Mouse (Mus musculus) intestine, embryonic 15.5 days (tissue): ENCODE measurements around the gene Mrpl55. TPM values are rescaled to one million over a fixed set of nuclear protein-coding genes. Genes with fewer than 3 reads are reported as not detected.

Experiments used
- ATAC-seq: fragments of 200-750 bp; cut with Nextera tagmentation; 2 replicates; pipeline ENCODE4 v1.8.0; 2017; ENCODE audit warnings: moderate TSS enrichment, moderate library complexity
- H3K27ac ChIP-seq: fragments of 300-500 bp; sonication (generic); 2 replicates; pipeline ENCODE4 v1.5.1; 2015; ENCODE audit warnings: mild to moderate bottlenecking, inconsistent platforms
- H3K27me3 ChIP-seq: fragments of 300-500 bp; sonication (generic); replicated peaks from 2 replicates; pipeline ENCODE4 v1.6.1; 2015; ENCODE audit warnings: inconsistent platforms
- H3K36me3 ChIP-seq: fragments of 300-500 bp; sonication (generic); 2 replicates; pipeline ENCODE4 v1.6.1; 2015; ENCODE audit warnings: inconsistent platforms
- H3K4me1 ChIP-seq: fragments of 300-500 bp; sonication (generic); replicated peaks from 2 replicates; pipeline ENCODE4 v1.6.1; 2015; ENCODE audit warnings: inconsistent platforms
- H3K4me2 ChIP-seq: fragments of 300-500 bp; sonication (generic); replicated peaks from 2 replicates; pipeline ENCODE4 v1.6.1; 2015; ENCODE audit warnings: mild to moderate bottlenecking, inconsistent platforms
- H3K4me3 ChIP-seq: fragments of 300-500 bp; sonication (generic); replicated peaks from 2 replicates; pipeline ENCODE4 v1.5.1; 2015; ENCODE audit warnings: inconsistent platforms
- H3K9ac ChIP-seq: fragments of 300-500 bp; sonication (generic); 2 replicates; pipeline ENCODE4 v1.6.1; 2015; ENCODE audit warnings: inconsistent platforms
- H3K9me3 ChIP-seq: fragments of 300-500 bp; sonication (generic); 2 replicates; pipeline ENCODE4 v1.6.1; 2016; ENCODE audit warnings: inconsistent platforms
- WGBS: fragments of 180-500 bp; shearing (Covaris S2); methylation state at CpG from one replicate; pipeline ENCODE4 v1.1.7; 2015; 5-methylcytosine and 5-hydroxymethylcytosine counted together
- polyA plus RNA-seq: library from polyadenylated mRNA; unstranded; fragments of >200 nt; fragmentation: Nextera tagmentation; extraction: Ambion mirVana; gene quantifications from 2 replicates; pipeline ENCODE4 v1.2.1, GENCODE M21; 2015

Gene Mrpl55
- polyA plus RNA-seq, 1 experiment from 2014 or later, result 101 TPM

- no peak overlapping the region for H3K27ac ChIP-seq
- no peak; the same call in 1 of the 2 replicates for ATAC-seq
- 0 out of 2 replicates have a peak, but pooled peaks cover 3% of the 10 kb centered on the region for H3K27me3 ChIP-seq
- 59% methylated on average over 4 of the region's 4 CpGs for WGBS
- no peak overlapping the region for H3K4me2 ChIP-seq
- no peaks in the 10 kb centered on the region for H3K36me3 ChIP-seq
- H3K4me1 ChIP-seq, result no peaks in the 10 kb centered on the region
- no peaks in the 10 kb centered on the region for H3K9me3 ChIP-seq
- H3K4me3 ChIP-seq, result no peak overlapping the region
- no peak overlapping the region for H3K9ac ChIP-seq
Measured at GRCm38 (mm10) chr11:59239428-59239785, 37.1 kb downstream of the Mrpl55 start.

- Histone ChIP-seq H3K4me2 (no peak overlapping the region), H3K9me3 (no peaks in the 10 kb centered on the region), H3K27ac (no peak overlapping the region), H3K4me1 (no peaks in the 10 kb centered on the region), H3K27me3 (0 out of 2 replicates have a peak, but pooled peaks cover 3% of the 10 kb centered on the region), H3K4me3 (no peak overlapping the region), H3K9ac (no peak overlapping the region), H3K36me3 (no peaks in the 10 kb centered on the region)
- no peak for ATAC-seq
- 81% methylated on average over 4 of the region's 4 CpGs for WGBS
Measured at GRCm38 (mm10) chr11:59239796-59240195, 37.5 kb downstream of the Mrpl55 start.

- H3K27ac ChIP-seq, result no peak overlapping the region
- H3K4me1 ChIP-seq, result no peaks in the 10 kb centered on the region
- H3K4me3 ChIP-seq, result no peak overlapping the region
- H3K9me3 ChIP-seq, result no peaks in the 10 kb centered on the region
- no peak overlapping the region for H3K9ac ChIP-seq
- no peak for ATAC-seq
- H3K36me3 ChIP-seq, result no peaks in the 10 kb centered on the region
- no peak overlapping the region for H3K4me2 ChIP-seq
- H3K27me3 ChIP-seq, result 0 out of 2 replicates have a peak, but pooled peaks cover 3% of the 10 kb centered on the region
- WGBS, result 19% methylated on average over 3 of the region's 3 CpGs
Measured at GRCm38 (mm10) chr11:59241841-59242240, 39.6 kb downstream of the Mrpl55 start.

- H3K36me3 ChIP-seq, result no peaks in the 10 kb centered on the region
- H3K9ac ChIP-seq, result no peak overlapping the region
- no peak overlapping the region for H3K4me2 ChIP-seq
- WGBS, result 12% methylated on average over 6 of the region's 6 CpGs
- no peak for ATAC-seq
- no peak overlapping the region for H3K27ac ChIP-seq
- H3K9me3 ChIP-seq, result no peaks in the 10 kb centered on the region
- H3K27me3 ChIP-seq, result 0 out of 2 replicates have a peak, but pooled peaks cover 3% of the 10 kb centered on the region
- no peaks in the 10 kb centered on the region for H3K4me1 ChIP-seq
- H3K4me3 ChIP-seq, result no peak overlapping the region
Measured at GRCm38 (mm10) chr11:59243856-59244255, 41.6 kb downstream of the Mrpl55 start.

GRCm38 (mm10) chr11:59248101-59248500, 45.8 kb downstream of the Mrpl55 start:
- H3K4me3 ChIP-seq, result no peak overlapping the region
- H3K4me2 ChIP-seq, result no peak overlapping the region
- 60% methylated on average over 10 of the region's 10 CpGs for WGBS
- peaks cover 5% of the 10 kb centered on the region; the same call in 1 of the 2 replicates for H3K27me3 ChIP-seq
- H3K9me3 ChIP-seq, result no peaks in the 10 kb centered on the region
- H3K9ac ChIP-seq, result no peak overlapping the region
- H3K27ac ChIP-seq, result no peak overlapping the region
- no peaks in the 10 kb centered on the region for H3K4me1 ChIP-seq
- no peaks in the 10 kb centered on the region for H3K36me3 ChIP-seq
- no peak for ATAC-seq

Other genes starting within 250 kb of the Mrpl55 start
- gene Hist3h2a, start 247.8 kb upstream of the Mrpl55 start, polyA plus RNA-seq, result 27.2 and 28.3 TPM in 2 replicates
- 0.16 and 0.35 TPM in 2 replicates for gene Trim17, start 247.8 kb upstream of the Mrpl55 start, polyA plus RNA-seq
- gene Trim11, start 224.4 kb upstream of the Mrpl55 start, polyA plus RNA-seq, result 16.0 and 17.0 TPM in 2 replicates
- gene Obscn, start 66.1 kb upstream of the Mrpl55 start, polyA plus RNA-seq, result 1.3 TPM in 2 replicates
- gene Iba57, start 38.7 kb upstream of the Mrpl55 start, polyA plus RNA-seq, result 6.6 and 8.0 TPM in 2 replicates
- 1.1 and 1.3 TPM in 2 replicates for gene Gjc2, start 19.3 kb upstream of the Mrpl55 start, polyA plus RNA-seq
- gene Guk1, start 10.3 kb upstream of the Mrpl55 start, polyA plus RNA-seq, result 109 and 126 TPM in 2 replicates
- gene 2310033P09Rik, start 5.8 kb downstream of the Mrpl55 start, polyA plus RNA-seq, result 29.1 and 30.2 TPM in 2 replicates
- gene Arf1, start 25.8 kb downstream of the Mrpl55 start, polyA plus RNA-seq, result 688 and 694 TPM in 2 replicates
- not detected in 2 replicates for gene Wnt3a, start 88.3 kb downstream of the Mrpl55 start, polyA plus RNA-seq
- 3.4 and 4.2 TPM in 2 replicates for gene Wnt9a, start 104.4 kb downstream of the Mrpl55 start, polyA plus RNA-seq
- gene Prss38, start 173.2 kb downstream of the Mrpl55 start, polyA plus RNA-seq, result not detected in 2 replicates
- gene Jmjd4, start 247.6 kb downstream of the Mrpl55 start, polyA plus RNA-seq, result 9.3 and 9.4 TPM in 2 replicates
- gene Snap47, start 248.7 kb downstream of the Mrpl55 start, polyA plus RNA-seq, result 78.1 and 82.9 TPM in 2 replicates